Mouse (Mus musculus) left cerebral cortex, postnatal 36 days (tissue): ENCODE measurements around the gene Chek2. TPM values are rescaled to one million over a fixed set of nuclear protein-coding genes. Genes with fewer than 3 reads are reported as not detected.

ENCODE experiments used
- DNase-seq, 2 experiments: peaks; one replicate each; pipeline ENCODE4 v3.0.0; 2021 to 2022; ENCODE audit warnings: low spot score in 2 of 2, mixed read lengths in 1 of 2
- intact Hi-C: fragments of 180-260 bp; cut with DNase I; formaldehyde crosslinking; loops from one replicate; pipeline ENCODE4 v1.15.1; 2025
- total RNA-seq, 2 experiments: library from RNA; stranded (reverse); gene quantifications; 2 replicates each; pipeline ENCODE4 v1.2.3; 2021

The Chek2 gene
- total RNA-seq, 2 experiments from 2014 or later, result 0.99 to 1.6 TPM

DNA sequence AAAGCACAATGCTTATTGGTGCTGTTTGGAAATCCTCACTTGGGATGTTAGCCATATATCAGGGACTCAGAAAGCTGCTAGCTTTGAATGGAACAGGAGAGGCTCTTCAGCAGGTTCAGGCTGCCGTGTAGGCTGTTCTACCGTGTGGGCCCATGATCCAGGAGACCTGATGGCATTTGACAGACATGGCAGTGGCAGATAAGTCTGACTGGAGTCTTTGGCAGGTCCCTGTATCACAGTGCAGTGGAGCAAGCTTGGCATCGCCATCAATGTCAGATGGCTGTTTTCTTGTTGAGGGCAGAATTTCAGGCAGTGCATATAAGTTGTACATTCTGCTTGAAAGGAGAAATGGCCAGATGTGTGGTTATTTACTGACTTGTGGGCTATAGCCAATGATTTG, 50.8 kb downstream of the Chek2 start:
- intact Hi-C loops, result no loop called here
- DNase-seq, result no peak

DNA sequence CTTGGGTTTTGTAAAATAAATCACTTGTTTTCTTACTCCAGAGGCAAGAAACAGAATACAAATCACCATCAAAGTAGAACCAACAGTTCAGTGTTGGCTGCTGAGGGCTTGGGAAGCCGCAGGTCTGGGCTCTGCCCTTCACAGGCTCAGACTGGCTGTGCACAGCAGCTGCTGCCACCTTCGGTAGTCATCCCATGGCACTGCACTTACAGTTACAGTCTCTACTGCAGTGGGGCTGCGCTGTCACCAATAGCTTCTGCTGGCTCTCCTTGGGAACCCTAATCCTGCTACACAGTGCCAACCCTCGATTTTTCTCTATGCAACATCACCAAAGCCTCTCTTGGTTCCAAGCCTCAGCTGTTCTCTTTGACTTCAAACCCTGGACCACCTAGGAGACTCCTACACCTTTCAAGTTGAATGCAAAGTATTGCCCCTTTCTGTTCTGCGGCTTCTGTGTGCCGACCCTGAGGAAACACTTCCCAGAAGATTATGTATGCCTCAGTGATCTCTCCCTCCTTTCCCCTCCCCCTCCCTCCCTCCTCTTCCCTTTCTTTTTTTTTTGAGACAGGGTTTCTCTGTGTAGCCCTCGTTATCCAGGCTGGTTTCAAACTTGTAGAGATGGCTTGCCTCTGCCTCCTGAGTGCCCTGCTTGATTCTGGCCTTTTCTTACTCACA, 57.5 kb downstream of the Chek2 start:
- no peak for DNase-seq
- intact Hi-C loops, result no loop called here

DNA sequence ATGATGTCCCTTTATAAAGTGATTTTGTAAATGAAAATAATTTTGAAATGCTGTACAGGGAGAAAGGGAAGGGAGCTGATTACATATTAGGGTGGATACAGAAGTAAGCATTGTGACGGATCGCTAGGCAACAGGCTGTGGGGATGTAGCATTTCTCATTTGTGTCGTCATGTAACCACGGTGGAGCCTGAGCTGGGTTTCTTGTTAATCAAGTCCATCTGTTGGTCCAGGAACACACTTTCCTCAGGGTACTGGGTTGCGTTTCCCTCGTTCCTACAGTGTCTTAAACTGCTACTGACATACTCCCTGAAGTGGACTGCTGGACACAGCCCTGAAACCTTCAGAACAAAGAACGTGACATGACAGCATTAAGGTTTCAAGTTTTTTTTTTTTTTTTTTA, 58.4 kb downstream of the Chek2 start:
- DNase-seq, result no peak
- intact Hi-C loops, result no loop called here

DNA sequence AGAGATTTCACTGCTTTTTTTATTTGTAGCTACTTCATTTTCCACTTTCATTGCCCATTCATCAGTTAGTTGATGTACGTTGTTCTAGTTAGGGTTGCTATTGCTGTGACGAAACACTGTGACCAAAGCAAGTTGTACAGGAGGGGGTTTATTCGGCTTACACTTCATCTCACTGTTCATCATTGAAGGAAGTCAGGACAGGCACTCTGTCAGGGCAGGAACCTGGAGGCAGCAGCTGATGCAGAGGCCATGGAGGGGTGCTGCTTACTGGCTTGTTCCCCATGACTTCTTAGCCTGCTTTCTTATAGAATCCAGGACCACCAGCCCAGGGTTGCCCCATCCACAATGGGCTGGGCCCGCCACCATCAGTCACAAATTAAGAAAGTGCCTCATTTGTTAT, 59.0 kb downstream of the Chek2 start:
- intact Hi-C loops, result no loop called here

DNA sequence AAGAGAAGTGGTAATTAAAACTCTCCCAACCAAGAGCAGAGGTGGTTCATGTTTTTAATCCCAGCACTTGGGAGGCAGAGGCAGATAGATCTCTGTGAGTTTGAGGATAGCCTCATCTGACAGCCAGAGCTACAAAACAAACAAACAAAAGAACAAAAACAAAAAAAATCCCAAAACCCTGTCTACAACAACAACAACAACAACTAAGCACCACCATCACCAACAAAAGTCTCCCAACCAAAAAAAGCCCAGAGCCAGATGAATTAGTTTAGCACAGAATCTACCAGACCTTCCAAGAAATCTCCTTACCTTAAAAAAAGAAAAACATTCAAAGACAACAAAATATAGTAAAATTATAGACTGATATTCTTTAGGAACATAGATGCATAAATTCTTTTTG, 60.6 kb downstream of the Chek2 start:
- intact Hi-C loops, result no loop called here
- no peak for DNase-seq

More for the DNA sequence above, 59.0 kb downstream of the Chek2 start:
- DNase-seq, result no peak

DNA sequence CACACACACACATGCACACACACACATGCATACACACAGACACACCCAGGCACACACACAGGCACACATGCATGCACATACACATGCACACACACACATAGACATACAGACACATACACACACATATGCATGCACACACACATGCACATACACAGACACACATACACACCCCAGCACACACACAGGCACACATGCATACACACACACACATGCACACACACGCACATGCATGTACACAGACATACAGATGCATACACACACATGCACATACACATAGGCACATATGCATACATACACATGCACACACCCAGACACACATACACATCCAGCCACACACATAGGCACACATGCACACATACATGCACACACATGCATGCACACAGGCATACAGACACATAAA, 66.9 kb downstream of the Chek2 start:
- intact Hi-C loops, result no loop called here
- no peak for DNase-seq

DNA sequence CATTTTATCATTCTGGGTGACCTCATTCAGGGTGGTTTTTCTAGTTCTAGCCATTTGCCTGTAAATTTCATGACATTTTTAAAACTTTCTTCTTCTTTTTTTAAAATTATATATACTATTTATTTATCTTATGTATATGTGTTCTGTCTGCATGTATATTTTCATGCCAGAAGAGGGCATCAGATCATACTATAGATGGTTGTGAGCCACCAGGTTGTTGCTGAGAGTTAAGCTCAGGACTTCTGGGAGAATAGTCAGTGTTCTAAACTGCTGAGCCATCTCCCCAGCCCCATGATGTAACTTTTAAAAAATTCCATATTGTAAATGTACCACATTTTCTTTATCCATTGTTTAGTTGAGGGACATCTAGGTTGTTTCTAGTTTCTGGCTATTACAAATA, 69.1 kb downstream of the Chek2 start:
- intact Hi-C loops, result no loop called here
- DNase-seq, result no peak

DNA sequence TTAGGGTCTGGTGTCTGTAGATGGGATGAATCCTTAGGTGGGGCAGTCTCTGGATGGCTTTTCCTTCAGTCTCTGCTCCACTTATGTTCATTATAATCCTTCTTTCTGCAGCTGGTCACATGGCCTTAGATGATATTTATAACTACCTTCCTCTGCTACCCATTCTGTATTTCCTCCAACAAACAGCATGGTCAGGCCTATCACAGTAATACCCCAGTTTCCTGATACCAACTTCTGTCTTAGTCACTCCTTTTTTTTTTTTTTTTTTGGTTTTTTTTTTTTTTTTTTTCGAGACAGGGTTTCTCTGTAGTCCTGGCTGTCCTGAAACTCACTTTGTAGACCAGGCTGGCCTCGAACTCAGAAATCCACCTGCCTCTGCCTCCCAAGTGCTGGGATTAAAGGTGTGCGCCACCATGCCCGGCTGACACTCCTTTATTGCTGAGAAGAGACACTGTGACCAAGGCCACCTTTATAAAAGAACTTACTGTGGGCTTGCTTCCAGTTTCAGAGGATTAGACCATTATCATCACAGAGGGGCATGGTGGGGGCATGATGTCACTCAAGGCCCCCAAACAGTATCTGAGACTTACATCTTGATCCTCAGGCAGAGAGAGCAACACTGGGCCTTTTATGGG, 70.3 kb downstream of the Chek2 start:
- intact Hi-C loops, result no loop called here
- DNase-seq, result no peak

DNA sequence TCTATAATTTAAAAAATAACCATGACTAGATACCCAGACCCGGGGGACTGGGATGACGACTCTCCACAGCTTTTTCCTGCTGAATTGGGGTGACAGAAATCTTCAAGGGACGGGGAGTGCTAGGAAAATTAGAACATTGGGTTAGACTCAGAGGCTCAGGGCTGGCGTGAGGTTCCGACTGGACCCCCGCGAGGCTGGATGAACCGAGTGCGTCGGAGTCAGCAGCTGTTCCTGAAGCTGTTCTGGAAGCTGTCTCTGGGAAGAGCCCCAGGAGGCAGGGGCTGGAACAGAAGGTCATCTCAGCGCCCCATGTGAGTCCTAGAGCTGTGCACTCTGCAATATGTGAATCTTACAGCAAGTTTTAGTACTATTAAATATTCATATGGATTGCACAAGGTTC, 75.1 kb downstream of the Chek2 start:
- intact Hi-C loops, result no loop called here
- no peak for DNase-seq

DNA sequence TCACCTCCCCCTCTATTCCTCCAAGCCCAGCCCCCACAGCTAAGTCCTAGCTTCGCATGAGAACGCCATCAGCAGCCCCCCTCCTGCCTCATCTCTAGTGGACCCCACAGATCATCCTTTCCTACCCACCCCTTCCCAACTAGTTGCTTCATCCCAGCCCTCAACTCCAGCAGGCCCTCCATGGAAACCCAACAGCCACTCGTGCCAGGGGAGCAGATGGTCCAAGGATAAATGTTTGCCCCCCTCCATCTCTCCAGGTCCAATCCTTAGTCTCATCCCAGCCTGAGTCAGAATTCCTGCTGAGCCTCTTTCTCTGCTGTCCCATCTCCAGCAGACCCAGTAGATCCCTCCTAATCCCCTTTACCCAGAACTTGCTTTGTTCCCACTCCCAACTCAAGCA, 76.5 kb downstream of the Chek2 start:
- intact Hi-C loops, result no loop called here
- DNase-seq, result no peak

DNA sequence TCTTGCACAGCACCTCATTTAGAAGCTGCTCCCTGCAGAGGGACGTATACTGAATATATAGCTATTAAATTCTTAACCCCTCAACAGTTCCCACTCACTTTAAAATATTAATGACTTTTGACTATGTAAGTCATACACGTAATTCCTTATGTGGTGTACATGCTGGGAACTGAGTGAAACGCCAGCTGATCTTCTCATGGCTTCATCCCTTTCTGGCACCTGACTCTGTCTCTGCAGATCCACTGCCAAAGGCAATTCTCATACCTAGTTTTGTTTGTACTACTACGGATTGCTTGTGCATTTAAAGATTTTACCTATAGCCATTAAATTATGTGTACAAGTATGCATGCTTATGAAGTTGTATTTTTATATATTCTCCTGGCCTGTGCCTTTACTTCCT, 79.8 kb downstream of the Chek2 start:
- no peak for DNase-seq
- intact Hi-C loops, result no loop called here

DNA sequence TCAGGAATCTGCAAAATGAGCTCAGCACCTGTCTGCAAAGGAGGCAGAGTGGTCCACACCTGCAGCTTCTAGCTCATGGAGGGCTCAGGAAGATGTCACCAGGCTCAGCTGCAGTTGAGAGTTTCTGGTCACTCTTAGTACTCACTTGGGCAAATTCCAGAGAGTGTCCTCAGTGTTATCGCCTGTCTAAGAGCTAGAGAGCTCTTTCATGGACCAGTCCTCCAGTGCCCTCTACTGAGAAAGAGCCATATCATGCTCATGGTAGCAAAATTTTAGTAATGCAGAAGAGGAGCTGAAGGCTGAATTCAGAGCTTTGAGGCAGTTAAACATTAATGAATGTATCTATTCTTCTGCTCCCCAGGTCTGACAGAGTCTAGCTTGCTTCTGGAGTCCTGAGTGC, 83.6 kb downstream of the Chek2 start:
- DNase-seq, result no peak
- intact Hi-C loops, result loop anchor here (2.0 kb wide), 1 partner anchor 85 kb away; the partner anchor contains the start of genes Chek2 and Hscb

Other genes with a start within 250 kb of the Chek2 start
- 10 to 100 TPM; 20.3 to 25.1 TPM for gene Noc4l, start 186.6 kb upstream of the Chek2 start, total RNA-seq
- gene Ddx51, start 186.5 kb upstream of the Chek2 start, total RNA-seq, result 10 to 100 TPM; 28.7 to 31.7 TPM
- 100 to 1,000 TPM in 1 of 2 experiments, 10 to 100 TPM in 1; 95.6 to 101 TPM for gene Ep400, start 69.3 kb upstream of the Chek2 start, total RNA-seq
- 10 to 100 TPM; 21.6 to 21.8 TPM for gene Pus1, start 59.3 kb upstream of the Chek2 start, total RNA-seq
- 10 to 100 TPM; 64.9 to 80.5 TPM for gene Ulk1, start 29.9 kb upstream of the Chek2 start, total RNA-seq
- 10 to 100 TPM; 11.3 to 13.5 TPM for gene Hscb, start 202 bp upstream of the Chek2 start, total RNA-seq
- gene Ttc28, start 39.8 kb downstream of the Chek2 start, total RNA-seq, result 10 to 100 TPM in 1 of 2 experiments, 1 to 10 TPM in 1; 9.6 to 11.9 TPM